In the genomic region with DNA sequence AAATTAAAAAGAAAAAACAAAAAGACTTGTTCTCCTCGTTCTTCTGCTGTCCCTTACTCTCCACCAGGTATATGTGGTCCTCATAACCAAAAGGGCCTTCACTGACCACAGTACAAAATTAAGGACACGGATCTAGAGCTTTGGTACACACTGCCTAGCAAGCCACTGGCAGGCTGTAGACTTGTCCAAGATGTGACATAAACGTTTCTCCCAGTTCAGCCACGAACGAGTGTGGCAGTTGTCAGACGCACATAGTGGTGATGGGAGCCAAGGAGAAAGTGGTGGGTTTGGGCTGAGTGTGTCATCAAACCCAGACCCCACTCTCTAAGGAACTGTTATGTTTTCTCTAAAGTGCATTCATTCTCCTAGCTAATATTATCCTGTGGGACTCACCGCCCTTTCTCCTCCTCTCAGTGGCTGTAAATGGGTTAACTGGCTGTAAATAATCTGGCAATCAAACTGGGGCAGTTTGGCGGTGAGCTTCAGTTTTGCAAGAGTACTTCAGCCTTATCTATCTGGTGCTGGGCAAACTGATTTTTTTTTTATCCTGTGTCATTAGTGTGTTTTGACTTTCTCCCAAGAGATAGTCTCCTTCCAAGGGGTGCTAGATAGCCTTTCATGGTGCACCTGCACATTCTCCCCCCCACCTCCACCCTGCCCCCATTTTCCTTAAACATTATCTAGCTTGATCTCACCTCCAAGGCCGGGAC, we compare ENCODE assay signal across 8 mouse cellular contexts. TPM values are rescaled to one million over a fixed set of nuclear protein-coding genes. Genes with fewer than 3 reads are reported as not detected.
DNase-seq lines count a peak whose midpoint lies in the region; ATAC-seq and TF ChIP-seq lines count a peak whose summit lies in the region.

No protein-coding gene starts in this region.

- H3K36me3 ChIP-seq in heart, postnatal 0 days (replicated peaks; ENCODE audit: control insufficient read depth, insufficient read depth, low read length) = peaks cover 7% of the 10 kb centered on the region
- H3K36me3 ChIP-seq in lung, embryonic 15.5 days = peaks cover 14% of the 10 kb centered on the region; the same call in 1 of the 2 replicates

- H3K9ac ChIP-seq in heart, postnatal 0 days (replicated peaks; ENCODE audit: low read depth, low read length) = peak overlapping the region; percentile 88; the same call in 1 of the 2 replicates
- peak overlapping the region; percentile 23 for H3K9ac ChIP-seq in lung, embryonic 15.5 days

- peak overlapping the region; percentile 94 for H3K27ac ChIP-seq in left cerebral cortex, adult 2 months
- peak overlapping the region; percentile 93 for H3K27ac ChIP-seq in heart, postnatal 0 days (ENCODE audit: low read depth)
- H3K27ac ChIP-seq in lung, embryonic 15.5 days = peak overlapping the region; percentile 37

- peak; percentile 1; the same call in 1 of the 2 replicates for ATAC-seq in heart, postnatal 0 days (ENCODE audit: insufficient read depth, low read depth)
- ATAC-seq in lung, embryonic 15.5 days (ENCODE audit: borderline replicate concordance, extremely low read depth, low FRiP score, low TSS enrichment) = peak; percentile 28

- TF ChIP-seq CTCF in left cerebral cortex, adult 2 months (IDR thresholded peaks at IDR 0.05) = no peak; the same call in 1 of the 2 replicates
- no peak for TF ChIP-seq CTCF in heart, postnatal 0 days (IDR thresholded peaks at IDR 0.05; ENCODE audit: low read depth)

- DNase-seq in left cerebral cortex, adult 2 months (ENCODE audit: extremely low spot score in 1 of 2, low spot score in 2 of 2) = no peak
- no peak for DNase-seq in left cerebral cortex, adult 11 months (ENCODE audit: low spot score)
- peak; percentile 42 for DNase-seq in c-Kit-positive CD71-positive TER-119-positive erythroid progenitor cells, embryonic 14.5 days (ENCODE audit: low spot score)
- no peak for DNase-seq in heart, postnatal 0 days (ENCODE audit: low spot score)
- no peak for DNase-seq in right cerebral cortex, postnatal 25 days
- DNase-seq in spleen, postnatal 10 days (ENCODE audit: low spot score in 2 of 2) = no peak
- DNase-seq in cerebellum, adult 9-11 months = no peak

- peak overlapping the region; percentile 84 for H3K4me2 ChIP-seq in heart, postnatal 0 days (ENCODE audit: low read depth, low read length)
- H3K4me2 ChIP-seq in lung, embryonic 15.5 days = peak overlapping the region; percentile 83

- intact Hi-C loops in left cerebral cortex, adult 2 months (cut with DNase I) = loop anchor here (2.0 kb wide), 1 partner anchor 131 kb away; a partner anchor contains a TSS

- no peaks in the 10 kb centered on the region for H3K9me3 ChIP-seq in heart, postnatal 0 days (replicated peaks; ENCODE audit: control insufficient read depth, low read length)
- no peaks in the 10 kb centered on the region for H3K9me3 ChIP-seq in lung, embryonic 15.5 days

- H3K4me1 ChIP-seq in heart, postnatal 0 days (ENCODE audit: control insufficient read depth, insufficient read depth) = no peaks in the 10 kb centered on the region
- H3K4me1 ChIP-seq in lung, embryonic 15.5 days = peaks cover 13% of the 10 kb centered on the region

- H3K27me3 ChIP-seq in heart, postnatal 0 days (ENCODE audit: control insufficient read depth, insufficient read depth, low read length) = no peaks in the 10 kb centered on the region
- no peaks in the 10 kb centered on the region for H3K27me3 ChIP-seq in lung, embryonic 15.5 days

- peak overlapping the region; percentile 74 for H3K4me3 ChIP-seq in left cerebral cortex, adult 2 months
- H3K4me3 ChIP-seq in heart, postnatal 0 days (ENCODE audit: low read depth, low read length) = peak overlapping the region; percentile 79
- peak overlapping the region; percentile 80 for H3K4me3 ChIP-seq in lung, embryonic 15.5 days

- TF ChIP-seq EP300 in heart, postnatal 0 days (IDR thresholded peaks at IDR 0.05; ENCODE audit: low read depth) = no peak

- 12% methylated on average over 9 of the region's 9 CpGs for WGBS in heart, postnatal 0 days
- WGBS in lung, embryonic 15.5 days = 12% methylated on average over 9 of the region's 9 CpGs

RNA-seq across cellular contexts. Expression of a gene that starts 0.7 kb away (rescaled TPM):
- total RNA-seq in left cerebral cortex, adult 2 months (2021) = 1 to 10 TPM in 1 of 2 experiments, under 1 TPM in 1; 0.89 to 1.1 TPM
- 0.08 and 0.95 TPM in 2 replicates for total RNA-seq in heart, postnatal 0 days (2014; rRNA removed; ENCODE audit: low replicate concordance)
- 0.79 and 1.1 TPM in 2 replicates for polyA plus RNA-seq in heart, postnatal 0 days (2015; fragmentation: Nextera tagmentation; extraction: Ambion mirVana)
- 1.7 TPM in 2 replicates for polyA plus RNA-seq in lung, embryonic 15.5 days (2015; fragmentation: Nextera tagmentation; extraction: Ambion mirVana)

RNA-seq across cellular contexts. Expression of a gene that starts 0.9 kb away (rescaled TPM):
- 100 to 1,000 TPM; 388 to 436 TPM for total RNA-seq in left cerebral cortex, adult 2 months (2021)
- 76.4 and 97.1 TPM in 2 replicates for total RNA-seq in heart, postnatal 0 days (2014; rRNA removed; ENCODE audit: low replicate concordance)
- 3,062 and 3,250 TPM in 2 replicates for polyA plus RNA-seq in heart, postnatal 0 days (2015; fragmentation: Nextera tagmentation; extraction: Ambion mirVana)
- polyA plus RNA-seq in lung, embryonic 15.5 days (2015; fragmentation: Nextera tagmentation; extraction: Ambion mirVana) = 468 and 484 TPM in 2 replicates

RNA-seq across cellular contexts. Expression of a gene that starts 8.5 kb away (rescaled TPM):
- not detected for total RNA-seq in left cerebral cortex, adult 2 months (2021)
- total RNA-seq in heart, postnatal 0 days (2014; rRNA removed; ENCODE audit: low replicate concordance) = not detected in 2 replicates
- polyA plus RNA-seq in heart, postnatal 0 days (2015; fragmentation: Nextera tagmentation; extraction: Ambion mirVana) = not detected in 2 replicates
- polyA plus RNA-seq in lung, embryonic 15.5 days (2015; fragmentation: Nextera tagmentation; extraction: Ambion mirVana) = 0.34 TPM in 1 of 2 replicates, not detected in the other

RNA-seq across cellular contexts. Expression of a gene that starts 25.4 kb away (rescaled TPM):
- under 1 TPM; 0.33 to 0.34 TPM for total RNA-seq in left cerebral cortex, adult 2 months (2021)
- not detected in 2 replicates for total RNA-seq in heart, postnatal 0 days (2014; rRNA removed; ENCODE audit: low replicate concordance)
- 0.04 TPM in 1 of 2 replicates, not detected in the other for polyA plus RNA-seq in heart, postnatal 0 days (2015; fragmentation: Nextera tagmentation; extraction: Ambion mirVana)
- polyA plus RNA-seq in lung, embryonic 15.5 days (2015; fragmentation: Nextera tagmentation; extraction: Ambion mirVana) = not detected in 2 replicates

RNA-seq across cellular contexts. Expression of a gene that starts 25.5 kb away (rescaled TPM):
- 1 to 10 TPM; 5.4 to 6.3 TPM for total RNA-seq in left cerebral cortex, adult 2 months (2021)
- 1.4 and 2.9 TPM in 2 replicates for total RNA-seq in heart, postnatal 0 days (2014; rRNA removed; ENCODE audit: low replicate concordance)
- 0.40 and 0.41 TPM in 2 replicates for polyA plus RNA-seq in heart, postnatal 0 days (2015; fragmentation: Nextera tagmentation; extraction: Ambion mirVana)
- polyA plus RNA-seq in lung, embryonic 15.5 days (2015; fragmentation: Nextera tagmentation; extraction: Ambion mirVana) = 1.8 and 2.4 TPM in 2 replicates

Comparison
In these comparisons a context has a peak if more than half of its experiments do, and no peak if none do; other contexts are left out.
1. H3K27ac ChIP-seq: peak in every context shown above with its lines; median percentile 94 in left cerebral cortex, adult 2 months; 93 in heart, postnatal 0 days; 37 in lung, embryonic 15.5 days.